Mouse (Mus musculus) stomach, postnatal 0 days (tissue): ENCODE measurements around the gene Mpp2.

Experiments
- CTCF ChIP-seq: IDR thresholded peaks from 2 replicates; pipeline ENCODE4 v1.5.1; 2016; ENCODE audit warnings: antibody characterized with exemption, low read depth, mild to moderate bottlenecking, moderate library complexity
- EP300 ChIP-seq: optimal IDR thresholded peaks from 2 replicates; pipeline ENCODE3; 2016; ENCODE audit warnings: antibody characterized with exemption

GRCm38 (mm10) chr11:102052697-102053096 is 35.6 kb downstream of the Mpp2 start:
- TF ChIP-seq CTCF, result no peak
- TF ChIP-seq EP300, result no peak
